Mouse (Mus musculus): ENCODE measurements around the gene Asxl2.
"Not testable (repeated sequence)": the region's sequence is repeated elsewhere in the genome, so short reads cannot be mapped to it uniquely, and the experiment has no call there.

Asxl2 gene

DNA sequence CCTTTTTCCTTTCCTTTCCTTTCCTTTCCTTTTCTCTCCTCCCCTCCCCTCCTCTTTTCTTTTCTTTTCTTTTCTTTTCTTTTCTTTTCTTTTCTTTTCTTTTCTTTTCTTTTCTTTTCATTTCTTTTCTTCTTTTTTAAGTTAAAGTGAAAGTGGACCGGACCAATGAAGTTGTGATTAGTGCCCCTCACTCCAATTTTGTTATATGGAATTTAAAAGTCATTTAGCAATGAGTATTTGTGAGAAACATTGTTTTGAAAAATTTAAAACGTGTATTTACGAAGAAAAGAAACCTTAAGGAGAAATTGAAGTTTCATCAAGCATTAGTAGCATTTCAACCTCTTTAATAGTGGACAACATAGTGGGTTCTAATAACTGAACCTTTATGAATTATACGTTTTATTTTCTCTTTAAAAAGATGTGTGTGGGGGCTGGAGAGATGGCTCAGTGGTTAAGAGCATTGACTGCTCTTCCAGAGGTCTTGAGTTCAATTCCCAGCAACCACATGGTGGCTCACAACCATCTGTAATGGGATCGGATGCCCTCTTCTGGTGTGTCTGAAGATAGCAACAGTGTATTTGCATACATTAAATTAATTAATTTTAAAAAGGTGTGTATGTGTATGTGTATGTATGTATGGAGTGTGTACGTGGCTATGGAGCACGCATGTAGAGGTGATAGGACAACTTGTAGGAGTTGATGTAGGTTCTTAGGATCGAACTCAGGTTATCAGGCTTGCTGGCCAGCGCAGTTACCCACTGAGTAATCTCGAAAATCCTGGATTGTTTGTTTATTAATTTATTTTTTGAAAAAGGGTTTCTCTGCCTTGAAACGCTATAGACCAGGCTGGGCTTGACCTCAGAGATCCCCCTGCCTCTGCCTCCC, 1.5 kb downstream of the Asxl2 start:
- no peak for DNase-seq (ENCODE audit: extremely low read depth, low read depth)

DNA sequence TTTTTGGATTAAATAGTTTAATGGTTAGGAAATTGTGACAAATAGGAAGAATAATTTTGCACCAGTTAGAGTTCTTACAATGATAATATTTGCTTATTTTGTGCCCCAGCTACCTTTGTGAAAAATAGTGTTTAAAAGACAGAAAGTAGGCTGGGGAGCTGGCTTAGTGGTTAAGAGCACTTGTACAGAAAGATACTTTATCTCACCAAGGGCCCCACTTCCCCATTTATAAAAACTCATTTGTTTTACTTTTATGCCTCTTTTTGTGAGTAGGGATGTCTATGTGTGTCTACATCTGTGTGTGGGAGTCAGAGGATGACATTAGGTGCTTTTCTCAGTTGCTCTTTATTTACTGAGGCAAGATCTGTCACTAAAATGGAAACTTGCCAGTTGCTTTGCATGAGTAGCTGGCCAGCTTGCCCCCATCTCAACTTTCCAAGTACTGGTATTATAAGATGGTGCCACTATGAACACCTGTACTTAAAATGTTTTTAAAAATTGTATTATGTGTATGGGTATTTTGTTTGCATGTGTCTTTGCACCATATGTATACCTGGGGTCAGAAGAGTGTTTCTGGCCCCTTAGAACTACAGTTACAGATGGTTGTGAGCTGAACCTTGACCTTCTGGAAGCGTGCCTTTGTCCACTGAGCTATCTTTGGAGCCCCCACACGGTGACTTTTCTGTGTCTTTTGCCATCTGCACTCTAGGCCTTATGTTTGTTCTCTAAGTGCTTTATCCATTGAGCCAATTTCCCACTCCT, 3.2 kb downstream of the Asxl2 start:
- peak; percentile 71 for DNase-seq (ENCODE audit: extremely low read depth, low read depth)

DNA sequence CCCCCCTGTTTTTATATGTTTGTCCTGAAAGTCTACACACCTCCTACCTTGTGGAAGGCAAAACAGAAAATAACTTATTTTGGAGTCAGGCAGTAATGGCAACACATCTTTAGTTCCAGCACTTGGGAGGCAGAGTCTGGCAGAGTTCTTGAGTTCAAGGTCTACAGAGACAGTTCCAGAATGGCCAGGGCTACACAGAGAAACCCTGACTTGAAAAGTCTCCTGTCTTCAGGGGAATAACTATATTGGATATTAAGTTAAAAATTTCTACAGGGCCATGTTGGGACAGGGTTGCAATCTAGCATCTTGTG, 3.7 kb downstream of the Asxl2 start:
- no peak for DNase-seq (ENCODE audit: extremely low read depth, low read depth)

DNA sequence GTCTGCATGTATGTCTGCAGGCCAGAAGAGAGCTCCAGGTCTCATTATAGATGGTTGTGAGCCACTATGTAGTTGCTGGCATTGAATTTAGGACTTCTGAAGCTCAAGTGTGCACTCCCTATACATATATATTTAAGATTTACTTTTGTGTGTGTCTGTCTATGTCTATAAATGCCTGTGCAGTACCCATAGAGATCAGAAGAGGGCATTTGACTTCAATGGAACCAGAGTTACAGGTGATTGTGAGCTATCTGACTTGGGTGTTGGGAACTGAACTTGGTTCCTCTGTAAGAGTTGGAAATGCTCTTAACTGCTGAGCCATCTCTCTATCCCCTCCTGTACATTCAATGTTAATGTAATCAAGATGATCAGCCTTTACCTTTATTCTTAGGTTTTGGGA, 4.3 kb downstream of the Asxl2 start:
- DNase-seq (ENCODE audit: extremely low read depth, low read depth): no peak

DNA sequence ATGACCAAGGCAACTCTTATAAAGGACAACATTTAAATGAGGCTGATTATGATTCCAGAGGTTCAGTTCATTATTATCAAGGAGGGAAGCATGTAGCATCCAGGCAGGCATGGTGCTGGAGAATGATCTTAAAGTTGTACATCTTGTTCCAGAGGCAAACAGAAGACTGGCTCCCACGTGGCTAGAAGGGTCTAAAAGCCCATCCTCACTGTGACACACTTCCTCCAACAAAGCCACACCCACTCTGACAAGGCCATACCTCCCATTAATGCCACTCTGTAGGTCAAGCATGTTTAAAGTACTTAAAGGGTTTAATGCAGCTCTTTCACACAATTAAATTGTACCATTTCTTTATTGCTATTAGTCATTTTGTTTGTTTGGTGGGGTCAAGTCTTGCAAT, 7.1 kb downstream of the Asxl2 start:
- DNase-seq (ENCODE audit: extremely low read depth, low read depth): no peak

DNA sequence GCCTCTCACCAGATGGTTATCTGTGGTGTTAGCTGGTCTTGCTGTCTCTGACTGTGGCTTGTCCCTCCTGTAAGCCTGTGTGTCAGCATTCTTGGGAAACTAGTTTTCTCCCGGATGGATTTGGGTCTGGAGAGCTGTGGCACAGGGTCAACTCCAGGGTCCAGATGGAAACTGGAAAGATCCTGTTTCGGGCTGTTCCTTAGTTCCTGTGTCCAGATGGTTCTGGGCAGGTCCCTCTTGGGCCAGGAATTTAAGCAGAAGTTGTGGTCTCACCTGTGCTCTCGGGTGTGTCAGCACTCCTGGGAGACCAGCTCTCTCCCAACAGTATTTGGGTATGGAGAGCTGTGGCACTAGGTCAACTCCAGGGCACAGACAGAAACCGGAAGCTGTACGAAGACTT, 9.8 kb downstream of the Asxl2 start:
- no peak for DNase-seq (ENCODE audit: extremely low read depth, low read depth)

DNA sequence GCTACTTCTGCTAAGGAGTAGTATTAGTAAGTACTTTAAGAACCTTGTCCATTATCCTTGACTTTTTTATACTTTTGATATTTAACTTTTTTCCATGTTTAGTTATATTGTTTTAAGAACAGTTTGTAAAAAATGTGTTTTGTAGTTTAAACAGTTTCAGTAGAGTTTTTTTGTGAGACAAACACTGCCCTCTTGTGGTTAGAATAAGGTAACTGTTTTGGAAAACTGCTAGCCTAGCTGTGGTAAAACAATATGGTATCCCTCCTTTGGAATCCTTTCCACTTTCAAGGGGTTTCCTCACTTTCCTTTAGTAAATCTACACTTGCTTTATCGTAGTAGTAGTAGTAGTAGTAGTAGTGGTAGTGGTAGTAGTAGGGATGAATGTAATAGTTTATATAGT, 11.2 kb downstream of the Asxl2 start:
- DNase-seq (ENCODE audit: extremely low read depth, low read depth): no peak

DNA sequence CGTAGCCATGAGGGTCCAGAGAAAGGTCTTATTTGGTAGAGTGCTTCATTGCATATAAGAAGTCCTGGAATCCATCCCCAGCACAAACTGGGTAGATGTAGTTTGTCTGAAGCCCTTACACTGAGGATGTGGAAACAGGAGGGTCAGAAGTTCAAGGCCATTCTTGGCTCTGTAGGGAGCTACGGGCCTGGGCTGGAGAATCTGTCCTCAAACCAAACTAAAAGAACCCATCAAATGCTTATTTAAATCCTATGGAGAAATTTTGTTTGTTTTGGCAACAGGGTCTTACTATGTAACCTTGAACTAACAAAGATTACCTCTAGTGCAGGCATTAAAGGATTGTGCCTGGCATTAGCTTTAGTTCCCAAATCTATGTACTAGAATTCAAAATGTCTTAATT, 14.3 kb downstream of the Asxl2 start:
- DNase-seq (ENCODE audit: extremely low read depth, low read depth): no peak

DNA sequence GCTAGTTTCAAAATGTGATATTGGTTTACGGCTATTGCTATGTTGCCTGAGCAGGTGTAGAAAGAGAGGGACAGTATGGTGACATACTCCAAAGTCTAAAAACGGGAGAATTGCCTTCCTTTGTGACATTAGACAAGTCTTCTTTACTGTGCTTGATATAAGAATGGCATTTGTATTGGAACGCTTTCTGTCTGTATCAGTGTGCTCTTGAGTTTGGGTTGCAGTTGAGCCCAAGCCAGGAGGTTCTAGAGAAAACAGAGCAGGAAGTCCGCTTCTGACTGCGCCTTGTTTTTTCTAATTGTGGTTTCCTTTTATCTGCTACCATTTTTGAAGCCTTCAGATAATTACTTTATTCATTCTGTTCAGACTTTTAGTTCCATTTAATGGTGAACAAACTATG, 14.7 kb downstream of the Asxl2 start:
- peak; percentile 63 for DNase-seq (ENCODE audit: extremely low read depth, low read depth)

DNA sequence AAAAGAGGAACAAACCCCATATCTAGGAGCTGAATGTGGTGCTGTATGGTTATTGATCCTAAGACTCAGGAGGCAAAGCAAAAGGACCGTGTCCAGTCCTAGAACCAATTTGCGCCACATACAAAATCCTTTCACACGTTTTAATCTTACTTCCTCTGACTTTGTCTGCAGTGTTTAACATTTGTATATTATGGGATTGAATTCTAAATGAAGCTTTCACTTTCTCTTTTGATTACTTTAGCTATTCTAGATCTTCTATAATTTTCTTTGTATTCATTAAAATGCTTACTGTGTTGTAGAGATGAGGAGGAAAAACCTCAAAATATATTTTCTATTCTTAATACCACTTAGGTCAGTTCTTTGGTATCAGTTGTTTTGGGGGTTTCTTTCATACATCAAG, 26.9 kb downstream of the Asxl2 start:
- DNase-seq (ENCODE audit: extremely low read depth, low read depth): no peak

DNA sequence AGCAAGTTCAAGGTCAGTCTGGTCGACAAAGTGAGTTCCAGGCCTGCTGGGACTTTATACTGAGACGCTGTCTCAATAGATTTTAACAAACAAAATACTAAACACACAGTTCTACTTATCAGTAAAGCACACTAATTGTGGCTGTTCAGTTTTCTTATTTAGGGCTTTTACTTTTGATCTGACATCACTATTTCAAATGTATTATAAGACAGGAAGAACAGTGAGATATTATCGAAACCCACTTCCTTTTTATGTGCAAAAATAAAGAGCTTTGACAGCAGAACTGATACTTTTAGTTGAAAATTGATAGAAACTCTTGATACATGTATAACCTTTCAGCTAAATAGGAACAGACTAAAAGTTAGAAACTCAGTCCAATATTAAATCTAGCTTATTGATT, 36.4 kb downstream of the Asxl2 start:
- DNase-seq (ENCODE audit: extremely low read depth, low read depth): peak; percentile 3

DNA sequence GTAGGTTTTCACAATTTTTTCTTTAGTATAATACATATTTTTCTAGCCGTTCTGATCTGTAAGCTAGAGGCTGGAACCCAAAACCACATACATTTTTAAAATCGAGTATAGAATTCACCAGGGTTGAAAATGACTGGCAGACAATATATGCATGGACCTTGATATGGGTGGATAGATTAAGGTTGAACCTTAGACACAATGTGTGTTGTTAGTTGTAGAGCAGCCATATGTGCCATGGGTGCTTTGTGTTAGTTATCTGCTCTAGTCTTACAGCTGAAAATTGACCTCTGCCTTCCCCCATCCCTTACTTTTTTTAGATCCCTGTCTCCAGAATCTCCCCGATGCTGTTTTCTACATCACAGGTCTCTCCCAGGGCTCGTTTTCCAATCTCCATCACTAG, 73.0 kb downstream of the Asxl2 start:
- no peak for DNase-seq (ENCODE audit: extremely low read depth, low read depth)

DNA sequence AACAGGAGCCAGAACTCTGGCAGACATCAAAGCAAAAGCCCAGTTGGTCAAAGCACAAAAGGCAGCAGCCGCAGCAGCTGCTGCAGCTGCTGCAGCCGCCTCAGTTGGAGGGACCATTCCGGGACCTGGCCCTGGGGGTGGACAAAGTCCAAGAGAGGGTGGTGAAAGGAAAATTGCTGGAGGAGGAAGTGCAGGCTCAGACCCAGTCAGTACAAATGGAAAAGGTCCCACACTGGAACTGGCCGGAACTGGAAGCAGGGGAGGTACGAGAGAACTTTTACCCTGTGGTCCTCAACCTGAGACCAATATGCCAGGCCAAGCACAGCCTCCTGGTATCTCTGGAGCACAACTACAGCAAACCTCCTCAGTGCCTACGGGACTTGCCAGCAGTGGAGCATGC, 73.4 kb downstream of the Asxl2 start:
- DNase-seq (ENCODE audit: extremely low read depth, low read depth): no peak

DNA sequence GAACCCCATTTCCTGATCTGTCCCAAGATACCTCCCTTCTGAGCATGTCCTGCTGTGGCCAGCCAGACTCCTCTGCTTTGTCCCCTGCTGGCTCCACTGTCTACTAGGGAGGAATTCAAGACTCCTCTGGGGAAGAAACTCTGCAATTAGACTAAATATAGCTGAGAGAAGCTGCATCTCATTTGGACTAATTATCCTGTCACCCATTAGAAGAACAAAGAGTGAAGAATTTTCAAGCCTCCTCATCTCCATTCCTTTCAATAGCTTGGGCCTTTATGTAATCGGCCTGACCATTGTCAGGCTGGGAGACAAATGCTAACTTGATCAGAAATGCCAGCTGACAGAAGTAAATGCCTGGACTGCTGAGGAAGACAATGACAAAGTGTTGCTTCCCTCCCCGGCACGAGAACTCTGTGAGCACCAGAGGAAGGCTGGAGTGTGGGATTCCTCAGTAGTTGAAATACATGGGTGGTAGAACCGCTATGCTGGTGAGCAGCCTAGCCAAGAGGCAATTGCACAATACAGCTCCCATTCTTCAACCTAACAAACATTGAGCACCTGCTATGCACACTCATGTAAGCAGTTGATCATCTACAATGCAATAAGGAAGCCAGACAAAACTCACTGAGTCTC, 92.1 kb downstream of the Asxl2 start:
- DNase-seq (ENCODE audit: extremely low read depth, low read depth): no peak

DNA sequence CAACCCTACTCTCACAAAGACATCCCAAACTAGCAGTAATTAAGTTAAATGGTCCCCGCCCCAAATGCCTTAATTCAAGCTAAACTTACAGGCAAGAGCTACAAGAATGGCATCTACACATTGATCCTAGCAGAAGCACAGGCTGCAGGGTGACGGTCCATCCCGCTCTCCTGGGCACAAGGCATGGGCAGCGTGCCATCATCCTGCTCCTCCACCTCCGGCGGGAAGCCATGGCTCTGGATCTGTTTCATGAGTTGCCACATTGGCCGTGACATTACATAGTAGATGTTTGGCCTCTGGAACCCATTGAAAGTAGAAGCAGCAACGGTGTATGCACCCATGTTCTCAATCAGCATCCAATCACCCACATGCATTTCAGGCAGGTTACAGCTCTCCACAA, 95.1 kb downstream of the Asxl2 start:
- not testable (repeated sequence) for DNase-seq (ENCODE audit: extremely low read depth, low read depth)

DNA sequence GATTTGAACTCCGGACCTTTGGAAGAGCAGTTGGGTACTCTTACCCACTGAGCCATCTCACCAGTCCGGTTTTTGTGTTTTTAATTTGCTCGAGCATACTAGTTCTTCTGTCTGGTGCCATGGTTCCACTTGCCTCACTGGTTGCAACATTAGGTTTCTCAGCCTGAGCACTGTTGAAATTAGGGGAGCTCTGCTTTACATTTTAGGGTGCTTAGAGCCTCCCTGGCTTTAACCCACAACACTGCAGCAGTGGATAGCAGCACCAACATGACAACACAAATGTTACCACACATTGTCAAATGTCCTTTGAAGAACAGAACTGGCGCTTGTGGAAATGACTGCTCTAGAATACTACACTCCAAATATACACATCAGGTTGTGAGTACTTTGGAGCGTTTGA, 98.9 kb downstream of the Asxl2 start:
- no peak for DNase-seq (ENCODE audit: extremely low read depth, low read depth)

DNA sequence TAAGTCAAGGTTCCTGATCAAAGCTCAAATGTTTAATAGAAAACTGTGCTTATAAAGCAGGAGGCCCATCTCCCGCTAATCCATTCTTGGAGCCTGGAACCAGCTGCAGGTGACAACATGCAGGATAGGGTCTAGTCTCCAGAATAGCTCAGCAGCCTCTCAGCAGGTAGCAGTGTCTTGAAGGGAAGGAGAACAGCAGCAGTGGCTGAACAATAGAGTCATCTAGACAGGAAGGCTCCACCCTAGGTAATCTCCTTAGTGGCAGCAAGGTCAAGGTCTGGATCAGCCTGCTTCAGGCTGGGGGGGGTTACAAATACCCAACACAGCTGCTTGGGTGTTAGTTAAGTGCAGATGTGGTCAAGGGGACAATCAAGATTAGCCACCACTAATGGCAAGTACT, 108.8 kb downstream of the Asxl2 start:
- not testable (repeated sequence) for DNase-seq (ENCODE audit: extremely low read depth, low read depth)

DNA sequence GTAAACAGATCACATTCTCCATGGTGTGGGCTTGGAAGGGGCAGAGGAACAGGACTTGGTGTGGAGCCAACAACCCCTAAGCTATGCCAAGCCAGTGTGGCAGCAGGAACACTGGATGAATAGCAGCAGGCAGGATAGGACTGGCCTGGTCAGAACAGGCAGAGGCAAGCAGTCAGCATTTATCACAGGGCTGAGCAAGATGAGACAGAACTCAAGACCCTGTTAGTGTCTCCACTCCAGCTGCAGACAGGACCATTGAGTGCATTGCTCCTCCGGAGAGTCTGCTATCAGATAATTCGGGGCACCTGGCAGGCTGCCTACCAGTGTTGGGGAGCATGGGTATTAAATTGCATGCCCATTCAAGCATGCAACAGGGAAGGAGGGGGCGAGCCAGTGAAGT, 111.0 kb downstream of the Asxl2 start:
- no peak for DNase-seq (ENCODE audit: extremely low read depth, low read depth)

DNA sequence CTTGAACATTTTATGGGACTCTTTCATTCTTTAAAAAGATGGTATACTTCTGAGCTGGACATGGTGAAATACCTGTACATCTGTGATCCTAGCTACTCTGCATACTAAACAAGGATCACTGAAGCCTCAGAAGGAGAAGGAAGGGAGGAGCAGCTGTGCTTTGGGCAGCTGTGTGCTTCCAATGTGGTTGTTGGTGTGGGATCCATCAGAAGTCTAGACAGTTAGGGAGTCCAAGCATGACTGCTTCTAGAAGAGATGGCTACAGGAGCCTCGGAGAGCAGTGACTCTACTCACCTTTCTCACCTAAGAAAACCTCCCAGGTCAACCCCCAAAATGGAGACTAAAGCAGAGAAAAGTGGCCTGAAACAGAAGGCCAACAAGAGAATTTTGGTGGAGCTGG, 111.4 kb downstream of the Asxl2 start:
- DNase-seq (ENCODE audit: extremely low read depth, low read depth): no peak

DNA sequence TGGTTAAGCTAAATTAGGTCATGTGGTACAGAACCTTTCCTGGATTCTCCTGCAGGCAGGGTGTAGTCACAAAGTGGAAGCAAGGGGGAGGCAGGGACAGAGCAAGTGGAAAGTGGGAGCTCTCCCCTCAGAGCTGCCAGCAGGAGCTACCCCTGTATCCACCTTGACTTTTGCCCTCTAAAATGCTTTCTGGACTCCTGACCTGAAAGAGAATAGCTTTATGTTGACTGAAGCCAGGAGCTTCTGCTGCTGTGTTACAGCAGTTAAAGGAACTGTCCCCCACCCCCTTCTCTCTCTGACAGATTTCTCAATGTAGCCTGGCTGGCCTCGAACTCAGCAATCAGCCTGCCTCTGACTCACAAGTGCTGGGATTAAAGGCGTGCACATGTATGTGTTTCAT, 112.9 kb downstream of the Asxl2 start:
- no peak for DNase-seq (ENCODE audit: extremely low read depth, low read depth)

DNA sequence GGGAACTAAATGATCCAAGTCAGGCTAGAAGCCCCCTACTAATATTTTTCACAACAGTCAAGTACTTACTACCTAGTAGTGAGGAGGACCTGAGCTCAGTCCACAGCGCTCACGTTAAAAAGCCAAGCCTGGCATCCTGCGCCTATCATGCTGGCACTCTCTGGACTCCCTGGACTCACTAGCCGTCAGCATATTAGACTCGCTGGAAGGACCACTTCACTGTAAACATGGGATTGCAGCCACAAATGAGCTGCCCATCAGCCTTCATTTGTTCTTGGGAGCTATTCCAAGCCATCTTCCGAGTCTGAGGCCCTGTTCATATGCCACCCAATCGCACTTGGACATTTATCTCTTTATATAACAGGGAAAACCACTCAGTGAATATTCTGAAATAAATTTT, 114.2 kb downstream of the Asxl2 start:
- no peak for DNase-seq (ENCODE audit: extremely low read depth, low read depth)

DNA sequence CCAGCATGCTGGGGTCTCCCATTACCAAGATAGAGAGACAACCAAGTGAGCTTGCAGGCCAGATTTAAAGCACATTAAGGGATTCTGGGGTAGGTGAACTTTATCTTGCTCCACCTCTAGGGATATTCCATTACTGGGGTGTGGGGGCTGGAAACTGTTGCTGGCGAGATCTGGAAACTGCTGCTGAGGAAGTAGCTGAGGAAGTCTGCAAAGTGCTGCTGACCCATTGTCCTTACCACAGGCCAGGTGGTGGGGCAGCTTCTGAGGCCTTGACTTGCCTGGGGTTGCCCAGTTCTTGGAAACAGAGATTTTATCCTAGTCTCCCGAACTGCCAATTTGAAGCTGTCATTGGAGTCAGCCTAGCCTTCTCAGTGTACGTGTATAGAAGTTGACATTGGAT, 118.8 kb downstream of the Asxl2 start:
- DNase-seq (ENCODE audit: extremely low read depth, low read depth): no peak
